Mouse (Mus musculus): ENCODE measurements around the gene Ankrd50. TPM values are rescaled to one million over a fixed set of nuclear protein-coding genes. Genes with fewer than 3 reads are reported as not detected.

The Ankrd50 gene
- 19.8 and 26.1 TPM in 2 replicates for polyA plus RNA-seq (2016; fragmentation: Nextera tagmentation; extraction: Ambion mirVana)

- WGBS: under 1% methylated on average over 75 of the region's 81 CpGs
- peaks cover 31% of the 10 kb centered on the region for H3K36me3 ChIP-seq
- DNase-seq (ENCODE audit: low spot score): peak; percentile 100
- peak within 1 kb of the TSS; percentile 98 for H3K27ac ChIP-seq (replicated peaks)
- H3K4me1 ChIP-seq: peaks cover 41% of the 10 kb centered on the region
- no peaks in the 10 kb centered on the region for H3K9me3 ChIP-seq (replicated peaks)
- H3K27me3 ChIP-seq (ENCODE audit: low read depth, poor library complexity, severe bottlenecking): no peaks in the 10 kb centered on the region
- peak within 1 kb of the TSS; percentile 93 for H3K4me3 ChIP-seq
Measured at GRCm38 (mm10) chr3:38484191-38485106, at the start of gene Ankrd50. Gene Ankrd50, minus strand, starts transcription at chr3:38484844.

GRCm38 (mm10) chr3:38534245-38534644 lies 49.6 kb upstream of the Ankrd50 start:
- no peaks in the 10 kb centered on the region for H3K27me3 ChIP-seq (ENCODE audit: low read depth, poor library complexity, severe bottlenecking)
- WGBS: 94% methylated on average over 6 of the region's 6 CpGs
- H3K36me3 ChIP-seq: no peaks in the 10 kb centered on the region
- DNase-seq (ENCODE audit: low spot score): no peak
- H3K4me1 ChIP-seq: no peaks in the 10 kb centered on the region
- H3K9me3 ChIP-seq (replicated peaks): peaks cover 6% of the 10 kb centered on the region; the same call in 1 of the 2 replicates
- H3K27ac ChIP-seq (replicated peaks): no peak overlapping the region
- H3K4me3 ChIP-seq: no peak overlapping the region

GRCm38 (mm10) chr3:38520426-38520825 lies 35.8 kb upstream of the Ankrd50 start:
- 88% methylated on average over 2 of the region's 2 CpGs for WGBS
- DNase-seq (ENCODE audit: low spot score): no peak
- no peak overlapping the region for H3K27ac ChIP-seq (replicated peaks)
- H3K4me1 ChIP-seq: no peaks in the 10 kb centered on the region
- no peaks in the 10 kb centered on the region for H3K36me3 ChIP-seq
- no peaks in the 10 kb centered on the region for H3K27me3 ChIP-seq (ENCODE audit: low read depth, poor library complexity, severe bottlenecking)
- no peaks in the 10 kb centered on the region for H3K9me3 ChIP-seq (replicated peaks)
- no peak overlapping the region for H3K4me3 ChIP-seq

GRCm38 (mm10) chr3:38519971-38520370 lies 35.3 kb upstream of the Ankrd50 start:
- DNase-seq (ENCODE audit: low spot score): no peak
- 86% methylated on average over 3 of the region's 3 CpGs for WGBS
- Histone ChIP-seq H3K4me1 (no peaks in the 10 kb centered on the region), H3K36me3 (no peaks in the 10 kb centered on the region), H3K27ac (replicated peaks) (no peak overlapping the region), H3K27me3 (ENCODE audit: low read depth, poor library complexity, severe bottlenecking) (no peaks in the 10 kb centered on the region), H3K4me3 (no peak overlapping the region), H3K9me3 (replicated peaks) (no peaks in the 10 kb centered on the region)

GRCm38 (mm10) chr3:38503606-38504005 lies 19.0 kb upstream of the Ankrd50 start:
- no peak overlapping the region for H3K4me3 ChIP-seq
- H3K36me3 ChIP-seq: no peaks in the 10 kb centered on the region
- H3K4me1 ChIP-seq: no peaks in the 10 kb centered on the region
- no peak overlapping the region for H3K27ac ChIP-seq (replicated peaks)
- H3K27me3 ChIP-seq (ENCODE audit: low read depth, poor library complexity, severe bottlenecking): no peaks in the 10 kb centered on the region
- no peak for DNase-seq (ENCODE audit: low spot score)
- H3K9me3 ChIP-seq (replicated peaks): no peaks in the 10 kb centered on the region
- WGBS: 80% methylated on average over 4 of the region's 4 CpGs

- no peak overlapping the region for H3K4me3 ChIP-seq
- H3K36me3 ChIP-seq: no peaks in the 10 kb centered on the region
- 88% methylated on average over 5 of the region's 5 CpGs for WGBS
- H3K27ac ChIP-seq (replicated peaks): no peak overlapping the region
- no peaks in the 10 kb centered on the region for H3K9me3 ChIP-seq (replicated peaks)
- no peaks in the 10 kb centered on the region for H3K27me3 ChIP-seq (ENCODE audit: low read depth, poor library complexity, severe bottlenecking)
- no peaks in the 10 kb centered on the region for H3K4me1 ChIP-seq
- no peak for DNase-seq (ENCODE audit: low spot score)
Measured at GRCm38 (mm10) chr3:38502156-38502555, 17.5 kb upstream of the Ankrd50 start.

- WGBS: 96% methylated on average over 2 of the region's 2 CpGs
- Histone ChIP-seq H3K4me3 (no peak overlapping the region), H3K4me1 (no peaks in the 10 kb centered on the region), H3K36me3 (no peaks in the 10 kb centered on the region), H3K27ac (replicated peaks) (no peak overlapping the region), H3K27me3 (ENCODE audit: low read depth, poor library complexity, severe bottlenecking) (no peaks in the 10 kb centered on the region), H3K9me3 (replicated peaks) (no peaks in the 10 kb centered on the region)
- no peak for DNase-seq (ENCODE audit: low spot score)
Measured at GRCm38 (mm10) chr3:38501739-38502138, 17.1 kb upstream of the Ankrd50 start.

GRCm38 (mm10) chr3:38501316-38501715 lies 16.7 kb upstream of the Ankrd50 start:
- no peaks in the 10 kb centered on the region for H3K27me3 ChIP-seq (ENCODE audit: low read depth, poor library complexity, severe bottlenecking)
- H3K36me3 ChIP-seq: no peaks in the 10 kb centered on the region
- WGBS: 81% methylated on average over 5 of the region's 5 CpGs
- no peak for DNase-seq (ENCODE audit: low spot score)
- H3K4me3 ChIP-seq: no peak overlapping the region
- no peaks in the 10 kb centered on the region for H3K9me3 ChIP-seq (replicated peaks)
- H3K4me1 ChIP-seq: no peaks in the 10 kb centered on the region
- H3K27ac ChIP-seq (replicated peaks): no peak overlapping the region

- WGBS: 95% methylated on average over 3 of the region's 3 CpGs
- no peak overlapping the region for H3K27ac ChIP-seq (replicated peaks)
- H3K4me3 ChIP-seq: no peak overlapping the region
- H3K27me3 ChIP-seq (ENCODE audit: low read depth, poor library complexity, severe bottlenecking): no peaks in the 10 kb centered on the region
- H3K4me1 ChIP-seq: no peaks in the 10 kb centered on the region
- no peaks in the 10 kb centered on the region for H3K9me3 ChIP-seq (replicated peaks)
- no peak for DNase-seq (ENCODE audit: low spot score)
- no peaks in the 10 kb centered on the region for H3K36me3 ChIP-seq
Measured at GRCm38 (mm10) chr3:38498561-38498960, 13.9 kb upstream of the Ankrd50 start.

GRCm38 (mm10) chr3:38496795-38497385 lies 12.2 kb upstream of the Ankrd50 start:
- 93% methylated on average over 3 of the region's 3 CpGs for WGBS
- H3K27me3 ChIP-seq (ENCODE audit: low read depth, poor library complexity, severe bottlenecking): no peaks in the 10 kb centered on the region
- H3K4me1 ChIP-seq: no peaks in the 10 kb centered on the region
- H3K9me3 ChIP-seq (replicated peaks): no peaks in the 10 kb centered on the region
- no peak overlapping the region for H3K4me3 ChIP-seq
- DNase-seq (ENCODE audit: low spot score): no peak
- H3K36me3 ChIP-seq: no peaks in the 10 kb centered on the region
- no peak overlapping the region for H3K27ac ChIP-seq (replicated peaks)

GRCm38 (mm10) chr3:38491702-38492101 lies 7.1 kb upstream of the Ankrd50 start:
- no peaks in the 10 kb centered on the region for H3K9me3 ChIP-seq (replicated peaks)
- no peaks in the 10 kb centered on the region for H3K27me3 ChIP-seq (ENCODE audit: low read depth, poor library complexity, severe bottlenecking)
- WGBS: 83% methylated on average over 3 of the region's 3 CpGs
- no peak overlapping the region for H3K4me3 ChIP-seq
- no peaks in the 10 kb centered on the region for H3K36me3 ChIP-seq
- no peaks in the 10 kb centered on the region for H3K4me1 ChIP-seq
- DNase-seq (ENCODE audit: low spot score): no peak
- no peak overlapping the region for H3K27ac ChIP-seq (replicated peaks)

GRCm38 (mm10) chr3:38491236-38491635 lies 6.6 kb upstream of the Ankrd50 start:
- Histone ChIP-seq H3K27me3 (ENCODE audit: low read depth, poor library complexity, severe bottlenecking) (no peaks in the 10 kb centered on the region), H3K36me3 (no peaks in the 10 kb centered on the region), H3K27ac (replicated peaks) (no peak overlapping the region), H3K4me1 (no peaks in the 10 kb centered on the region), H3K4me3 (no peak overlapping the region), H3K9me3 (replicated peaks) (no peaks in the 10 kb centered on the region)
- 85% methylated on average over 3 of the region's 3 CpGs for WGBS
- no peak for DNase-seq (ENCODE audit: low spot score)

GRCm38 (mm10) chr3:38490720-38491119 lies 6.1 kb upstream of the Ankrd50 start:
- Histone ChIP-seq H3K9me3 (replicated peaks) (no peaks in the 10 kb centered on the region), H3K4me3 (no peak overlapping the region), H3K27ac (replicated peaks) (no peak overlapping the region), H3K4me1 (no peaks in the 10 kb centered on the region), H3K27me3 (ENCODE audit: low read depth, poor library complexity, severe bottlenecking) (no peaks in the 10 kb centered on the region), H3K36me3 (no peaks in the 10 kb centered on the region)
- WGBS: 93% methylated on average over 2 of the region's 2 CpGs
- DNase-seq (ENCODE audit: low spot score): no peak

All from midbrain, embryonic 10.5 days (tissue).